Mouse (Mus musculus) left cerebral cortex, postnatal 14 days (tissue): ENCODE results near the gene Il17d. TPM values are rescaled to one million over a fixed set of nuclear protein-coding genes. Genes with fewer than 3 reads are reported as not detected.
A peak's percentile ranks its signal among the peaks of the same experiment; 100 is the strongest.

Experiments
- DNase-seq, 2 experiments: peaks; one replicate each; pipeline ENCODE4 v3.0.0; 2021 to 2022; ENCODE audit warnings: low spot score in 2 of 2, mixed read lengths in 1 of 2
- intact Hi-C: fragments of 180-260 bp; cut with DNase I; formaldehyde crosslinking; loops from one replicate; pipeline ENCODE4 v1.15.1; 2025
- total RNA-seq, 2 experiments: library from RNA; stranded (reverse); gene quantifications; 2 replicates each; pipeline ENCODE4 v1.2.3; 2021

Gene Il17d
- total RNA-seq, 2 experiments from 2014 or later, result 13.3 to 14.0 TPM

- intact Hi-C loops, result loop anchor here (5.0 kb wide), 1 partner anchor 84 kb away; no protein-coding TSS in a partner anchor
- DNase-seq, result peak in 1 of 2 experiments; percentile 66
These were observed 8.6 kb downstream of the Il17d start for GRCm38 (mm10) chr14:57533214-57533613.

- intact Hi-C loops, result loop anchor here (5.0 kb wide), 1 partner anchor 83 kb away; no protein-coding TSS in a partner anchor
- DNase-seq, result no peak
These were observed 9.3 kb downstream of the Il17d start for GRCm38 (mm10) chr14:57533841-57534240.

- DNase-seq, result no peak
- intact Hi-C loops, result loop anchor here (5.0 kb wide), 1 partner anchor 83 kb away; no protein-coding TSS in a partner anchor
These were observed 9.8 kb downstream of the Il17d start for GRCm38 (mm10) chr14:57534346-57534745.

GRCm38 (mm10) chr14:57534961-57535360 lies 10.4 kb downstream of the Il17d start:
- peak in 1 of 2 experiments; percentile 59 for DNase-seq
- intact Hi-C loops, result loop anchor here (5.0 kb wide), 1 partner anchor 82 kb away; no protein-coding TSS in a partner anchor

GRCm38 (mm10) chr14:57535646-57536045 lies 11.1 kb downstream of the Il17d start:
- intact Hi-C loops, result no loop called here
- DNase-seq, result no peak

- intact Hi-C loops, result no loop called here
- no peak for DNase-seq
These were observed 12.2 kb downstream of the Il17d start for GRCm38 (mm10) chr14:57536820-57537219.

- intact Hi-C loops, result no loop called here
- DNase-seq, result no peak
These were observed 12.9 kb downstream of the Il17d start for GRCm38 (mm10) chr14:57537261-57538015.

- peak in 1 of 2 experiments; percentile 51 for DNase-seq
- intact Hi-C loops, result no loop called here
These were observed 16.1 kb downstream of the Il17d start for GRCm38 (mm10) chr14:57540683-57541082.

GRCm38 (mm10) chr14:57542231-57542630 lies 17.7 kb downstream of the Il17d start:
- intact Hi-C loops, result no loop called here
- DNase-seq, result no peak

- no peak for DNase-seq
- intact Hi-C loops, result no loop called here
These were observed 19.0 kb downstream of the Il17d start for GRCm38 (mm10) chr14:57543420-57544039.

- no peak for DNase-seq
- intact Hi-C loops, result no loop called here
These were observed 20.9 kb downstream of the Il17d start for GRCm38 (mm10) chr14:57545526-57545925.

GRCm38 (mm10) chr14:57546131-57546530 lies 21.6 kb downstream of the Il17d start:
- DNase-seq, result no peak
- intact Hi-C loops, result no loop called here

GRCm38 (mm10) chr14:57546557-57547021 lies 22.0 kb downstream of the Il17d start:
- no peak for DNase-seq
- intact Hi-C loops, result no loop called here

GRCm38 (mm10) chr14:57547062-57547461 lies 22.5 kb downstream of the Il17d start:
- DNase-seq, result no peak
- intact Hi-C loops, result no loop called here

GRCm38 (mm10) chr14:57552945-57553344 lies 28.4 kb downstream of the Il17d start:
- no peak for DNase-seq
- intact Hi-C loops, result no loop called here

GRCm38 (mm10) chr14:57554434-57554833 lies 29.9 kb downstream of the Il17d start:
- DNase-seq, result no peak
- intact Hi-C loops, result no loop called here

- intact Hi-C loops, result no loop called here
- DNase-seq, result no peak
These were observed 31.0 kb downstream of the Il17d start for GRCm38 (mm10) chr14:57555471-57556070.

- DNase-seq, result no peak
- intact Hi-C loops, result no loop called here
These were observed 32.3 kb downstream of the Il17d start for GRCm38 (mm10) chr14:57556922-57557321.

- DNase-seq, result no peak
- intact Hi-C loops, result no loop called here
These were observed 41.0 kb downstream of the Il17d start for GRCm38 (mm10) chr14:57565626-57566025.
